Mouse (Mus musculus) kidney, adult 18-20 months (tissue): ENCODE measurements around the gene Rtp3.

Experiments
- DNase-seq: peaks from one replicate; pipeline ENCODE4 v3.0.0; 2021

Rtp3 gene

DNA sequence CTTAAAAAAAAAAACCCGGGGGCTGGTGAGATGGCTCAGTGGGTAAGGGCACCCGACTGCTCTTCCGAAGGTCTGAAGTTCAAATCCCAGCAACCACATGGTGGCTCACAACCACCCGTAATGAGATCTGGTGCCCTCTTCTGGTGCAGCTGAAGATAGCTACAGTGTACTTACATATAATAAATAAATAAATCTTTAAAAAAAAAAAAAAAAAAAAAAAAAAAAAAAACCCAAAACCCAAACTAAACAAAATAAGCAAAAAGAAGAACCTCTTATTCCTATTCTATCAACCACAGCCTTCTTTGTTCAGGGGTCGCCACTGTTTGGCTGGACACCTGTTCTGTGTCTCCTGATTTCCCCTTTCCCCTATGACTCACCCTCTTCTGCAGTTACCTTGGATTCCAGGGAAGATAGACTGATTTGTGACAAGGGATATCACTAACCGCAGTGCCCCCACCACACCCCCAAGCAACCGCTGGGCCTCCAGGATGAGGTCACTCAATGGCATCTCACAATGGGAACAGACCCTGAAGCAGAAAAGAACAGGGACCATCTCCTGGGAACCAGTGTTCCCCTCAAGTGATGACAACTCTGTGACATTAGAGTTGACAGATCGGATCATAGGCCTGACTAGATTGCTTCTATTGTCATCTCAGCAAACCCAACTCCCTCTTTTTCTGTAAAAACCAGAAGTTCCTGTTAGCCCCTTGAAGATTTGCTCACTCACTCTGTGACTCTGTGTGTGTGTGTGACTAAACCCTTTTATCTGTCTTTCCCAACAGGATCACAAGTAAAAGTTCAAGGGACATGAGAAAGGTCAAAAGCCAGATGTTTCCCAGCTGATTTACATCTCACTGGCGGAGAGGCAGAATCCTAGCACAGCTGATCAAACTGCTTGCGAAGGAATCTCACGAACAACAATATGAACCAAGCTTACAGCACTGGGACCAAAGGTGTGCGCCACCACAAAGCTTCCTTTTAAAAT is 52.6 kb downstream of the Rtp3 start:
- DNase-seq, result no peak

DNA sequence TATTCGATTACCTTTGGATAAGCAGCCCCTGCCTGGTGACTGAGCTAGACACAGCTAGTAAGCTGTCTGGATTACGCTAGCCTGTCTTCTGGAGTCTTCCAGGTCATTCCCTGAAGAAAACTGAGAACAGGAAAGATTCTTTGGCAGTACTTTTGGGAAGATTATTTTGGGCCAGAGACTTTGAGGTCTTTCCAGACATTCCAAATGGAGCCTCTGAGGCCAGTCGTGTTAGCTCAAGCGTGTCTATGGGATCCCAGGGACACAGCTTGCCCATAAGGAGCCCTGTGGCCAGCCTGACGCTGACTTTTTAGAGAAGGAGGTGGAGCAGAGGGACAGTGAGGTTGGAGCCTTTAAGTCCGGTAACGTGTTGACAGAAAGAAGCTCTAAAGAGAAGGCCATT is 54.4 kb downstream of the Rtp3 start:
- DNase-seq, result no peak
